Mouse (Mus musculus) kidney, adult 2 months (tissue): ENCODE measurements around the gene Fnip2.

Source experiments
- CTCF ChIP-seq: fragments of 200-500 bp; conservative IDR thresholded peaks from 2 replicates; pipeline ENCODE4 v1.5.1; 2011; ENCODE audit warnings: low read depth, mild to moderate bottlenecking, control low read depth, low read length, moderate library complexity, mixed read lengths; ENCODE audit not compliant: insufficient read depth, insufficient read length
- POLR2A ChIP-seq: fragments of 200-500 bp; IDR thresholded peaks from one replicate; pipeline ENCODE4 v1.6.1; 2011; ENCODE audit warnings: low read depth, low read length, control low read depth

GRCm38 (mm10) chr3:79586804-79587203 is 19.2 kb upstream of the Fnip2 start:
- peak; percentile 95 for TF ChIP-seq CTCF
- no peak for TF ChIP-seq POLR2A
